ENCODE assay signal across 8 mouse cellular contexts in the genomic region with DNA sequence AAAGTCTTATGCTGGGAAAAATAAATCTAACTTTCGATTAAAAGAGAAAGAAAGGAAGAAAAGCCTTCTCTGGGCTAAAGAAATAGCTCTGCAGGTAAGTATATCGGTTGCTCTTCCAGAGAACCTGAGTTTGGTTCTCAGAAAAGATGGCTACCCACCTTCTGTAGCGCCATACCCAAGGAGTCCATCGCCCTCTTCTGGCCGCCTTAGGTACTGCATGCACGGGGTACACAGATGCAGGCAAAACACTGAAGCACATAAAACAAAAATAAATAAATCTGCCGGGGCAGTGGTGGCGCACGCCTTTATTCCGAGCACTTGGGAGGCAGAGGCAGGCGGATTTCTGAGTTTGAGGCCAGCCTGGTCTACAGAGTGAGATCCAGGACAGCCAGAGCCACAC. TPM values are rescaled to one million over a fixed set of nuclear protein-coding genes. Genes with fewer than 3 reads are reported as not detected.
A peak's percentile ranks its signal among the peaks of the same experiment; 100 is the strongest.
DNase-seq lines count a peak whose midpoint lies in the region; ATAC-seq and TF ChIP-seq lines count a peak whose summit lies in the region.

No protein-coding gene starts in this region.

- H3K36me3 ChIP-seq in forebrain, postnatal 0 days (ENCODE audit: insufficient read depth), result no peaks in the 10 kb centered on the region
- no peaks in the 10 kb centered on the region for H3K36me3 ChIP-seq in forebrain, embryonic 14.5 days (ENCODE audit: control insufficient read depth, insufficient read depth, low read length)
- no peaks in the 10 kb centered on the region for H3K36me3 ChIP-seq in midbrain, embryonic 11.5 days (ENCODE audit: control insufficient read depth, insufficient read depth, low read length)
- H3K36me3 ChIP-seq in midbrain, embryonic 16.5 days (ENCODE audit: control insufficient read depth, insufficient read depth, low read length), result no peaks in the 10 kb centered on the region

- H3K9ac ChIP-seq in forebrain, postnatal 0 days, result no peak overlapping the region
- H3K9ac ChIP-seq in forebrain, embryonic 14.5 days (ENCODE audit: low read length), result no peak overlapping the region
- no peak overlapping the region for H3K9ac ChIP-seq in midbrain, embryonic 11.5 days (ENCODE audit: low read length)
- no peak overlapping the region for H3K9ac ChIP-seq in midbrain, embryonic 16.5 days (ENCODE audit: low read depth, low read length)

- peak; percentile 68 for TF ChIP-seq CTCF in forebrain, postnatal 0 days (IDR thresholded peaks at IDR 0.05; ENCODE audit: low read depth)

- no peak overlapping the region for H3K27ac ChIP-seq in forebrain, postnatal 0 days (ENCODE audit: low read depth, low read length)
- H3K27ac ChIP-seq in forebrain, embryonic 14.5 days (ENCODE audit: low read depth, low read length), result no peak overlapping the region
- no peak overlapping the region for H3K27ac ChIP-seq in midbrain, embryonic 11.5 days (ENCODE audit: low read depth, low read length)
- no peak overlapping the region for H3K27ac ChIP-seq in midbrain, embryonic 16.5 days (ENCODE audit: low read length)

- no peaks in the 10 kb centered on the region for H3K4me1 ChIP-seq in forebrain, postnatal 0 days (ENCODE audit: insufficient read depth)
- H3K4me1 ChIP-seq in forebrain, embryonic 14.5 days (ENCODE audit: control insufficient read depth, insufficient read depth, low read length), result no peaks in the 10 kb centered on the region
- H3K4me1 ChIP-seq in midbrain, embryonic 11.5 days (ENCODE audit: control insufficient read depth, insufficient read depth, low read length), result no peaks in the 10 kb centered on the region
- no peaks in the 10 kb centered on the region for H3K4me1 ChIP-seq in midbrain, embryonic 16.5 days (ENCODE audit: control insufficient read depth, insufficient read depth, low read length)

- H3K4me2 ChIP-seq in forebrain, postnatal 0 days (ENCODE audit: low read depth), result no peak overlapping the region
- no peak overlapping the region for H3K4me2 ChIP-seq in forebrain, embryonic 14.5 days (ENCODE audit: low read length)
- no peak overlapping the region for H3K4me2 ChIP-seq in midbrain, embryonic 11.5 days
- H3K4me2 ChIP-seq in midbrain, embryonic 16.5 days (ENCODE audit: low read length), result no peak overlapping the region

- no peak for ATAC-seq in forebrain, postnatal 0 days
- ATAC-seq in forebrain, embryonic 14.5 days, result no peak
- ATAC-seq in midbrain, embryonic 11.5 days (ENCODE audit: low FRiP score), result no peak
- ATAC-seq in midbrain, embryonic 16.5 days, result no peak
- peak; percentile 76 for ATAC-seq in monocyte, adult 5-6 weeks (replicated peaks; ENCODE audit: insufficient number of reproducible peaks, low FRiP score, low TSS enrichment, poor library complexity, severe bottlenecking)

- H3K9me3 ChIP-seq in forebrain, postnatal 0 days (ENCODE audit: low read length), result no peaks in the 10 kb centered on the region
- no peaks in the 10 kb centered on the region for H3K9me3 ChIP-seq in forebrain, embryonic 14.5 days (replicated peaks; ENCODE audit: control insufficient read depth, low read length)
- H3K9me3 ChIP-seq in midbrain, embryonic 11.5 days (ENCODE audit: control insufficient read depth, low read length), result no peaks in the 10 kb centered on the region
- no peaks in the 10 kb centered on the region for H3K9me3 ChIP-seq in midbrain, embryonic 16.5 days (replicated peaks; ENCODE audit: control insufficient read depth, low read length, poor library complexity, severe bottlenecking)

- no peak overlapping the region for H3K4me3 ChIP-seq in forebrain, postnatal 0 days (ENCODE audit: low read depth, low read length)
- H3K4me3 ChIP-seq in forebrain, embryonic 14.5 days (ENCODE audit: low read depth, low read length), result no peak overlapping the region
- no peak overlapping the region for H3K4me3 ChIP-seq in midbrain, embryonic 11.5 days (ENCODE audit: low read depth, low read length)
- H3K4me3 ChIP-seq in midbrain, embryonic 16.5 days (ENCODE audit: low read depth, low read length), result no peak overlapping the region

- peak; percentile 16 for DNase-seq in forebrain, postnatal 0 days
- no peak for DNase-seq in forebrain, embryonic 14.5 days (ENCODE audit: low spot score)
- DNase-seq in midbrain, embryonic 11.5 days (ENCODE audit: low spot score, missing footprints), result peak; percentile 94
- peak; percentile 90 for DNase-seq in adrenal gland, postnatal 14 days
- peak; percentile 85 for DNase-seq in induced T-regulatory cell, adult 2 months (ENCODE audit: low read depth)
- DNase-seq in thymus, postnatal 4 days, result peak; percentile 89

- no peaks in the 10 kb centered on the region for H3K27me3 ChIP-seq in forebrain, postnatal 0 days (ENCODE audit: insufficient read depth, low read length)
- no peaks in the 10 kb centered on the region for H3K27me3 ChIP-seq in forebrain, embryonic 14.5 days (replicated peaks; ENCODE audit: control insufficient read depth, insufficient read depth, low read length)
- H3K27me3 ChIP-seq in midbrain, embryonic 11.5 days (ENCODE audit: control insufficient read depth, insufficient read depth, low read length), result no peaks in the 10 kb centered on the region
- H3K27me3 ChIP-seq in midbrain, embryonic 16.5 days (ENCODE audit: control insufficient read depth, insufficient read depth, low read depth, low read length), result no peaks in the 10 kb centered on the region

- WGBS in forebrain, postnatal 0 days, result 52% methylated on average over 11 of the region's 11 CpGs
- WGBS in forebrain, embryonic 14.5 days, result 49% methylated on average over 11 of the region's 11 CpGs
- 42% methylated on average over 11 of the region's 11 CpGs for WGBS in midbrain, embryonic 11.5 days
- WGBS in midbrain, embryonic 16.5 days, result 51% methylated on average over 11 of the region's 11 CpGs

RNA-seq across cellular contexts. Expression of a gene that starts 15.9 kb away (rescaled TPM):
- total RNA-seq in forebrain, postnatal 0 days (2014; rRNA removed), result 5.7 and 7.2 TPM in 2 replicates
- polyA plus RNA-seq in forebrain, postnatal 0 days (2015; fragmentation: Nextera tagmentation; extraction: Ambion mirVana), result 0.62 and 1.5 TPM in 2 replicates
- polyA plus RNA-seq in forebrain, embryonic 14.5 days (2014; fragmentation: Nextera tagmentation; extraction: Ambion mirVana), result 1.3 and 1.9 TPM in 2 replicates
- polyA plus RNA-seq in midbrain, embryonic 11.5 days (2014; fragmentation: Nextera tagmentation; extraction: Ambion mirVana), result 3.3 and 4.7 TPM in 2 replicates
- polyA plus RNA-seq in midbrain, embryonic 16.5 days (2015; fragmentation: Nextera tagmentation; extraction: Ambion mirVana), result 1.9 and 2.3 TPM in 2 replicates
- 3.6 and 5.2 TPM in 2 replicates for total RNA-seq in adrenal gland, postnatal 14 days (2021)
- total RNA-seq in monocyte, adult 5-6 weeks (2017), result 0.29 to 1.1 TPM (median 0.49 TPM) in 3 replicates

RNA-seq across cellular contexts. Expression of a gene that starts 28.7 kb away (rescaled TPM):
- not detected in 2 replicates for total RNA-seq in forebrain, postnatal 0 days (2014; rRNA removed)
- polyA plus RNA-seq in forebrain, postnatal 0 days (2015; fragmentation: Nextera tagmentation; extraction: Ambion mirVana), result not detected in 2 replicates
- not detected in 2 replicates for polyA plus RNA-seq in forebrain, embryonic 14.5 days (2014; fragmentation: Nextera tagmentation; extraction: Ambion mirVana)
- 0.39 TPM in 1 of 2 replicates, not detected in the other for polyA plus RNA-seq in midbrain, embryonic 11.5 days (2014; fragmentation: Nextera tagmentation; extraction: Ambion mirVana)
- polyA plus RNA-seq in midbrain, embryonic 16.5 days (2015; fragmentation: Nextera tagmentation; extraction: Ambion mirVana), result 0.19 TPM in 1 of 2 replicates, not detected in the other
- total RNA-seq in adrenal gland, postnatal 14 days (2021), result not detected in 2 replicates
- not detected in 3 replicates for total RNA-seq in monocyte, adult 5-6 weeks (2017)

RNA-seq across cellular contexts. Expression of a gene that starts 51.8 kb away (rescaled TPM):
- total RNA-seq in forebrain, postnatal 0 days (2014; rRNA removed), result 74.8 and 81.2 TPM in 2 replicates
- 52.7 and 63.9 TPM in 2 replicates for polyA plus RNA-seq in forebrain, postnatal 0 days (2015; fragmentation: Nextera tagmentation; extraction: Ambion mirVana)
- 62.4 and 86.8 TPM in 2 replicates for polyA plus RNA-seq in forebrain, embryonic 14.5 days (2014; fragmentation: Nextera tagmentation; extraction: Ambion mirVana)
- polyA plus RNA-seq in midbrain, embryonic 11.5 days (2014; fragmentation: Nextera tagmentation; extraction: Ambion mirVana), result 35.5 and 38.5 TPM in 2 replicates
- polyA plus RNA-seq in midbrain, embryonic 16.5 days (2015; fragmentation: Nextera tagmentation; extraction: Ambion mirVana), result 56.1 and 61.3 TPM in 2 replicates
- 29.7 and 31.5 TPM in 2 replicates for total RNA-seq in adrenal gland, postnatal 14 days (2021)
- 28.4 to 48.0 TPM (median 47.6 TPM) in 3 replicates for total RNA-seq in monocyte, adult 5-6 weeks (2017)
